Mouse (Mus musculus) kidney, postnatal 25 days (tissue): Measurements from ENCODE around the gene Zfp345.
"Not testable (repeated sequence)": the region's sequence is repeated elsewhere in the genome, so short reads cannot be mapped to it uniquely, and the experiment has no call there.

Source experiments
- DNase-seq, 2 experiments: peaks; one replicate each; pipeline ENCODE4 v3.0.0; 2021; ENCODE audit warnings: mixed read lengths in 2 of 2

Gene Zfp345

DNA sequence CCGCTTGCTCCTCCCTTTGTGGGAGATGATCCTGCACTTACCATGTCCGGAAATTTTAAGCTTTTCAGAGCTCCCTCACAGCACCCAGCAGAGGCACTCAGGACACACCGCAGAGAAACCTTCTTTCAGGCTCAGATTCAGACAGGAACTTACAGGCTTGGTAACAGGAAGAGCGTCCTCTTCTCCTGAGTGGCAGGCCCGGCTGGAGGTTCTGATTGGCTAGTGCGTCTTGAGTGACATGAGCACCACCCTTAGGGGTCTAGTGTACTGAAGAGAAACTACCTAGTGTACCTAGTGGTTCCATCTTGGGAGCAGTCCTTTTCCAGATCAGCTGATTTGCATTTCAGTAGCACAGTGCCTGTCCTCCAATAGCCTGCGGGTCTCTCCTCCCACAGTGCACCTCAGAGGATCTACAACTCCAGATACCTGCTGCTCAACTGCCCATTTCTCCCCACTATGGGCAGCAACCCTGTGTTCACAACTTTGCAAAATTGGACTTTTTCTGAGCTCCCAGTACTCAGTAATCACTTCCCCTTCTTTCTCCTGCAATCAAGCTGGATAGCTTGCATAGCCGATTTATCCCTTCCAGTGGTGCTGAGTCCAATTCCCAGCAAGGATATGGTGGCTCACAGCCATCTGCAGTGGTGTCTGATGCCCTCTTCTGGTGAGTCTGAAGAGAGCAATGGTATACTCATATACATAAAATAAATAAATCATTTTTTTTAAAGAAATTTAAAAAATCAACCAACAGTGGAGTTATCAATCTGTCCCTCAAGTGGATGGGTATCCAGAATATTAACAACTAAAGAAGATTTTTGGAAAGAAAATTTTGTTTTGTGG is at the start of gene Zfp345:
Zfp345 (minus strand) TSS at position 153 of the 840 bp plus-strand sequence.
- not testable (repeated sequence) for DNase-seq

- no peak for DNase-seq
Observed at GRCm38 (mm10) chr2:150525703-150526207, 40.9 kb upstream of the Zfp345 start.

DNA sequence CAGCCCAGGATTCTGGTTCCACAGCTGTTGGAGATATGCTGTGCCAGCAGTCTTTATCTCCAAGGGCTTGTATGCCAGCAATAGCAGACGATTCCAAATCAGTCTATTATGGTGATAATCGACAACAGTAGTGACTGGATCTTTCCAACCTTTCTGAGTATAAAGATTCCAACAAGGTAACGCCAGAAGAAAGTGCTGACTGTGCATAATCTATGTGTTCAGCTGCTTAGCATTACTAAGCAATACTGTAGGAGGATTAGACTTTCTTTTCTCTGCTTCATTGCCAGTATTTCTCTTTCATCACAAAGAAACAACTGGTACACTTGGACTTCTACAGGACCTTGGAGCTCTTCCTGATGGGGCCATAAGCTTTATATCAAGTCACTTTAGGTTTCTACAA is 27.9 kb upstream of the Zfp345 start:
- DNase-seq = no peak

- DNase-seq = not testable (repeated sequence)
Observed at GRCm38 (mm10) chr2:150500124-150500973, 15.5 kb upstream of the Zfp345 start.

- no peak for DNase-seq
Observed at GRCm38 (mm10) chr2:150493031-150493430, 8.1 kb upstream of the Zfp345 start.

DNA sequence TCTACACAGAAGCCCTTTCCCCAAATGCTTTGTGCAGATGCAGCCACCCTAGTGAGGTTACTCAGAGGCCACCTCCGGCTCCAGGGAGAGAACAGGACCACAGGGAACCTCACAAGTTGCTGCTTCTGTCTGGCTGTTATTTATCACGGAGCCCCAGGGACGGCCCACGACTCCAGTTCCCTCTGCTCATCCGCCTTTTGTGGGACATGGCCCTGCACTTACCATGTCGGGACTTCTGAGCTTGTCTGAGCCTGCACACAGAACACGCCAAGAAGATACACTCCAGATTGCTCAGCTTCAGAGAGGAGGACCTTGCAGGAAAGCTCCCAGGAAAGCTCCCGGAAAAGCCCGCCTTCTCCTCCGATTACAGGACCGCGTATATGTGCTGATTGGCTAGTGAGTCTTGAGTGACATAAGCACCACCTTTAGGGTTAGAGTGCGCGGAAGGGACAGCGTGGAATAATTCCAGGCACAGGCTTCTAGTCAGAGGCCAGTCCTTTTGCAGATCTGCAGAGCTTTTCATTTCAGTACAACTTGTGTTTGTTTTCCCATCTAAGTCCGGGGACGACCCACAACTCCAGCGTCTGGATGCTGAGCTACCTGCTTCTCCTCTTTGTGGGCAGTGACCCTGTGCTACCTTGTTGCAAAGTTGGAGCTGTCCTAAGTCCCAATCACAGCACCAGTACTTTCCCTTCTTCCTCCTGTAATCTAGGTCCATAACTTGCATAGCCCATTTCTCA is 33.5 kb downstream of the Zfp345 start, which contains the start of gene Zfp442:
Zfp442 (minus strand) TSS at position 307 of the 740 bp plus-strand sequence.
- DNase-seq = peak; percentile 78 to 85

DNA sequence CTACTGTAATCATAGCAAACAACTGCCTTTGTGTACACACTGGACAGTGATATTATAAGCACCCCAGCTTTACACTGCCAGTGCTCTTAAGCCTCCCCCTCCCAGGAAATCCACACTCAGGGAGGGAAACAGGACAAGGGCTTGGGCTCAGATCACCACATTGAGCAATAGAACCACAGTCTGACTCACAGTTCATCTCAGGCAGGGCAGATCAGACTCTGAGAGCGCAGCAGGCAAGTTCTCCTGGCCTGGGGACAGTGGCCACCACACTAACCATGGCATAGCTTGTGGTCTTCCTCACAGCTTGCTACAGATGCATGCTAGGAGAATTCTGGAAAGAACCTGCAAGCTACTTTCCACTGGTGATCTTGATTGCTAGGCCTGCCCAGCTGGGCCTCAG is 45.8 kb downstream of the Zfp345 start:
- DNase-seq = not testable (repeated sequence)
